Mouse (Mus musculus) testis, adult 2 months (tissue): ENCODE measurements around the gene Kif3b. TPM values are rescaled to one million over a fixed set of nuclear protein-coding genes. Genes with fewer than 3 reads are reported as not detected.

Experiments
- H3K27ac ChIP-seq: fragments of 200-500 bp; 2 replicates; pipeline ENCODE4 v1.5.1; 2012; ENCODE audit warnings: low read depth, low read length; ENCODE audit not compliant: control insufficient read depth, insufficient read depth
- H3K27me3 ChIP-seq: fragments of 200-500 bp; 2 replicates; pipeline ENCODE4 v1.6.1; 2012; ENCODE audit warnings: mild to moderate bottlenecking, low read length, moderate library complexity; ENCODE audit not compliant: control insufficient read depth, insufficient read depth
- H3K36me3 ChIP-seq: fragments of 200-500 bp; 2 replicates; pipeline ENCODE4 v1.6.1; 2012; ENCODE audit warnings: mild to moderate bottlenecking, low read length; ENCODE audit not compliant: control insufficient read depth, insufficient read depth
- H3K4me1 ChIP-seq: fragments of 200-500 bp; 2 replicates; pipeline ENCODE4 v1.6.1; 2012; ENCODE audit warnings: low read length; ENCODE audit not compliant: control insufficient read depth, insufficient read depth
- H3K4me3 ChIP-seq: fragments of 200-500 bp; 2 replicates; pipeline ENCODE4 v1.5.1; 2012; ENCODE audit warnings: low read depth, mild to moderate bottlenecking, low read length, moderate library complexity, mixed read lengths; ENCODE audit not compliant: control insufficient read depth
- CTCF ChIP-seq: fragments of 200-500 bp; IDR thresholded peaks from 2 replicates; pipeline ENCODE4 v1.5.1; 2012; ENCODE audit warnings: low read depth, mild to moderate bottlenecking, inconsistent platforms, low read length, moderate library complexity; ENCODE audit not compliant: control insufficient read depth, insufficient read depth, insufficient replicate concordance
- POLR2A ChIP-seq: fragments of 200-500 bp; IDR thresholded peaks from 2 replicates; pipeline ENCODE4 v1.6.1; 2012; ENCODE audit warnings: low read depth, mild to moderate bottlenecking, inconsistent platforms, low read length, moderate library complexity; ENCODE audit not compliant: control insufficient read depth
- polyA plus RNA-seq: library from polyadenylated mRNA; depleted of rRNA; stranded (reverse); fragments of >200 nt; gene quantifications from 2 replicates; pipeline ENCODE4 v1.2.3, GENCODE M21; 2012

Kif3b gene
- polyA plus RNA-seq, 1 experiment: 54.7 TPM

DNA sequence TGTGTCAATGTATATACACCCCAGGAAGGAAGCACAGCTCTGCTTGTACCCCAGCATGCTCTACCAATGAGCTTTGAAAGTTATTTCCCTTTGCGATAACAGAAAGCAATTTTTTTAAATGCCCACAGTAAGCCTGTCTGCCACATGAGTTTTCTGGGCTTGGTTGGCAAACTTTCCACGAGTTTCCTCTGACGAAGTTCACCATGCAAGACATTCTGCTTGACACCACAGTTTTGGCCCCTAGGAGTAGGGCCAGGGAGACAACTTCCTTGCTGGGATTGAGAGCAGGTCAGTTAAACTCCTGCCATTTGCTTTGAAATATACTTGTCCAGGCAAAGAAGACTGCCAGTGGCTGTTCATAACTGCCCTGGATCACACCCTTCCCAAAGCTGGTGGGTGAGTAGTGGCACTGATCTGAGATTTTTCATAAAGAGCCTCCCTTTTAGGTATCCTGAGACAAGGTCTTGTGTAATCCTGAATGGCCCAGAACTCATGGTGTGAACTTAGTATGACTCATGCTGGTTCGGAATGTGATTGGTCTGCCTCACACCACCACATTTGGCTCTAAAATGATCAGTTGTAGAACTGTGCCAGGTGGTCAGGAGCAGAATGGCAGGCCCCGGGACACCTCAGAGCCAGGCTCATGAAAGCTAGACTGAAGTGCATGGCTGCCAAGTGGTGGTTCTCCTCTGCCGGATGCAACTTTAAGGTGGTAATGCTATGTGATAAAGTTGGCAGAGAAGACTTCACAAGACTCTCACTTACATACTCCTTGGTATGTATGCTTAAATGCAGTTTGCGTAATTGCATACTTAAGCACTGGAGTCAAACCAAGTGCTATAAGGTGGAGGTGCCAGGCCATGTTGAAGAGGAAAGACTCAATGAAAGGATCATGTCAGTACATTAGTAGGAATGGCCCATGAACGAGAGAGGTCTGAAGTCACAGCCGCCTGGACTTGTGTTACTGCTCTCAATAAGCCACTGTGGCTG lies 47.4 kb downstream of the Kif3b start:
- H3K4me1 ChIP-seq: no peaks in the 10 kb centered on the region
- H3K27me3 ChIP-seq: no peaks in the 10 kb centered on the region
- no peak overlapping the region for H3K27ac ChIP-seq
- H3K4me3 ChIP-seq: no peak overlapping the region
- no peaks in the 10 kb centered on the region; the same call in 1 of the 2 replicates for H3K36me3 ChIP-seq
- no peak for TF ChIP-seq POLR2A
- no peak for TF ChIP-seq CTCF

GRCm38 (mm10) chr2:153342166-153342565 lies 51.0 kb downstream of the Kif3b start:
- Histone ChIP-seq H3K4me1 (no peaks in the 10 kb centered on the region), H3K36me3 (no peaks in the 10 kb centered on the region; the same call in 1 of the 2 replicates), H3K27me3 (no peaks in the 10 kb centered on the region), H3K27ac (no peak overlapping the region), H3K4me3 (no peak overlapping the region)
- TF ChIP-seq POLR2A (no peak), CTCF (no peak)

GRCm38 (mm10) chr2:153342602-153343001 lies 51.4 kb downstream of the Kif3b start:
- TF ChIP-seq POLR2A (no peak), CTCF (no peak)
- H3K36me3 ChIP-seq: no peaks in the 10 kb centered on the region; the same call in 1 of the 2 replicates
- H3K4me3 ChIP-seq: no peak overlapping the region
- H3K27me3 ChIP-seq: no peaks in the 10 kb centered on the region
- no peak overlapping the region for H3K27ac ChIP-seq
- H3K4me1 ChIP-seq: no peaks in the 10 kb centered on the region

GRCm38 (mm10) chr2:153343191-153343590 lies 52.0 kb downstream of the Kif3b start:
- no peak overlapping the region for H3K4me3 ChIP-seq
- H3K27me3 ChIP-seq: no peaks in the 10 kb centered on the region
- no peaks in the 10 kb centered on the region; the same call in 1 of the 2 replicates for H3K36me3 ChIP-seq
- TF ChIP-seq POLR2A: no peak
- no peak for TF ChIP-seq CTCF
- no peaks in the 10 kb centered on the region for H3K4me1 ChIP-seq
- no peak overlapping the region for H3K27ac ChIP-seq

DNA sequence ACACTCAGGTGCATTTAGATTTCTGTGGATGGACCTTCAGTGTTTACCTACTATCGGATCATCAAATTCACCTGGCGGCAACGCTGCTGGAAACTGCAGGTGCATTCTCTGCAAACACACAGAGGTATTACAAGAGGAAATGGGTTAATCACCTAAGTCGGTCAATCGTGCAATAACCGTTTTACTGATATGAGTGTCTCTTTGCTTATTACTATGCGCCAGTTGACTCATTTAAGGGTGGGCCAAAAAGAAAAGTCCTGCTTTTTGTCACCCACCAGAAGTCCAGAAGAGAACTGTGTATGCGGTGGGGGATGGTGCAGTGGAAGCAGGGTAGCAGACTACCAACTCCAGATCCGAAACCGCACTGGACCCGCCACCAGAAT lies 53.8 kb downstream of the Kif3b start:
- TF ChIP-seq POLR2A: no peak
- TF ChIP-seq CTCF: no peak
- Histone ChIP-seq H3K36me3 (no peaks in the 10 kb centered on the region; the same call in 1 of the 2 replicates), H3K4me1 (no peaks in the 10 kb centered on the region; the same call in 1 of the 2 replicates), H3K27me3 (no peaks in the 10 kb centered on the region), H3K27ac (peak overlapping the region; percentile 93), H3K4me3 (peak overlapping the region; percentile 98)

- no peaks in the 10 kb centered on the region for H3K27me3 ChIP-seq
- H3K4me3 ChIP-seq: peak within 1 kb of the TSS; percentile 98
- no peaks in the 10 kb centered on the region; the same call in 1 of the 2 replicates for H3K4me1 ChIP-seq
- H3K27ac ChIP-seq: peak within 1 kb of the TSS; percentile 93
- no peaks in the 10 kb centered on the region; the same call in 1 of the 2 replicates for H3K36me3 ChIP-seq
- TF ChIP-seq CTCF: no peak
- peak; percentile 45 for TF ChIP-seq POLR2A
Measured at GRCm38 (mm10) chr2:153345454-153346220, 54.4 kb downstream of the Kif3b start, which contains the start of gene Asxl1. Asxl1 (plus strand) TSS chr2:153345829.
